Mouse (Mus musculus) urinary bladder, postnatal 4 days (tissue): ENCODE results near the gene Cngb1.
A peak's percentile ranks its signal among the peaks of the same experiment; 100 is the strongest.

Experiments
- DNase-seq, 2 experiments: peaks; one replicate each; pipeline ENCODE4 v3.0.0; 2021 to 2022; ENCODE audit warnings: low spot score in 2 of 2

Cngb1 gene

DNA sequence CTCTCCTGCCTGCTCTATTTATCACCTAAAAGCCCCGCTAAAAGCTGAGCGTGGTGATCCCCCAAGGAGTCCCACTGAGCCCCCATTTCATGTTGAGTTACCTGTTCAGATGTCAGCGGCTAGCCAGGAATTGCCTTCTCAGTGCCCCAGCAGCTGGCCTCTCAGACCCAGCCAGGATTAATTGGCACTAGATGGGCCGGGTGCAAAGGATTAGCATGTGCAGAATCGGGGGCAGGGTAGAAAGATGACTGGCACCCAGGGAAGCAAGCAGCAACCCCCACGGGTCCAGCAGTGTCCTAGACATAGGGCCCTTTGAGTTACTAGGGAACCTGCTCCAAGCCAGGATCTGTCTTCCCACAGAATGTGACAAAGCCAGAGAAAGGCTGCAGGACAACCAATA lies at the start of gene Cngb1:
Gene Cngb1, minus strand, starts transcription at position 155 of the 400 bp plus-strand sequence.
- DNase-seq, result no peak

DNA sequence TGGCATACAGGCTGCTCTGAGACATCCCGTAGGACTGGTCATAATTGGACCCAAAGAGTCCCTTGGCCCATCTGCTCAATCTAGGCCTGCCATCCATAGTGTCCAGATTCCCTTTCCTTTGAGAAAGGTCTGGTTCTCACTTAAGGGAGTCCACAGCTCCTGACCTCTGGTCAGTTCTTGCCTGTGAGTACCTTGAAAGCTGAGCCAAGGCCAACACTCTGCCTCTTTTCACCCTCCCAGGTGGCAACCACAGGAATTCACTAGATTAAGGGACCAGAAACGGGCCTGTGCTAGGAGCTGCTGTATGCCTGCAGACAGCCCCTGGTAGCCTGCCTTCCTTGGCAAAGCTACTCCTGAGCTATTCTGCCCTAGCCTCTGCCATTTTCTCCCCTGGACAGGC lies 48.2 kb upstream of the Cngb1 start:
- no peak for DNase-seq

DNA sequence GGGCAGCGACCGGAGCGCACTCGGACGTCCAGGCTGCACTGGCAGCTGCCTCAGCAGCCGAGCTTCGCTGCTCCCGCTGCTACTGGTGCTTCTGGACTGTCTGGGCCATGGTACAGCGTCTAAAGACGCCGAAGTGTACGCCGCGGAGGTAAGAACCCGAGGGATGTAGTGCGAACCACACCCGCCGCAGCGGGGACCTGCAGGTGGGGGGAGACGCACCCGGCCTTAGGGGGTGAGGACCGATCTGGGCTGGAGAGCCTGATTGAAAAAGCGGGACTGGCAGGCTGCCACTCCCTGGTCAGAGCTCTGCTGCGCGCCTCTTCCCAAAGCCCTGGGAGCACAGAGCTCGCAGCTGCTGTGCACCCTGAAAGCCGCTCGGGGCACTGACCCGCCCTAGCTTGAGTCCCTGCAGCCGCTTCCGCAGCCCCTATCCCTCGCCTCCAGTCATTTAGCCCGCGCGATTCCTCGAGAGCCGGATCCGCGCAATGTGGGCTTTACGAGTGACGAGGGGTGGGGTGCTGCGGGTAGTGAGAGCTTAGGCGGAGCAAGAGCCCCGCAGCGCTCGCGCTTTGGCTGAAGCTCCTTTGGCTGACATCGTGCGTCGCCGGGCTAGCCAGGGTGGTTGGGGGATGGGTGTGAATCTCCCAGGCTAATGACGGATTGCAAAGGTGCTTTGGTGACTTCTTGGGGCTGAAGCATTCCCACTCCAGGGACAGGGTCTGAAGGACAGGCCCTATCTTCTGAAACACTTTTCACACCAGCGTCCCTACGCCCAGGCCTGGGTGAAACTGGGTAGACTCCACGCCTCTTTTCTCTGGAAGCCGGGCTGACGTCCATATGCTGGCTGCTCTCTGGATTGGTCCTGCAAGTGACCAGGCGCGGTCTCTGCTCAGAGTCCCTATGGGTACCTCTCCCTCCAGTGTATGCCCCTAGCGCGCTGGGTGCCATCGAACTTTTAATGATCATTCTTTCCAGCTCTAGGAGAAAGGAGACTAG lies 46.8 kb upstream of the Cngb1 start:
- no peak for DNase-seq

DNA sequence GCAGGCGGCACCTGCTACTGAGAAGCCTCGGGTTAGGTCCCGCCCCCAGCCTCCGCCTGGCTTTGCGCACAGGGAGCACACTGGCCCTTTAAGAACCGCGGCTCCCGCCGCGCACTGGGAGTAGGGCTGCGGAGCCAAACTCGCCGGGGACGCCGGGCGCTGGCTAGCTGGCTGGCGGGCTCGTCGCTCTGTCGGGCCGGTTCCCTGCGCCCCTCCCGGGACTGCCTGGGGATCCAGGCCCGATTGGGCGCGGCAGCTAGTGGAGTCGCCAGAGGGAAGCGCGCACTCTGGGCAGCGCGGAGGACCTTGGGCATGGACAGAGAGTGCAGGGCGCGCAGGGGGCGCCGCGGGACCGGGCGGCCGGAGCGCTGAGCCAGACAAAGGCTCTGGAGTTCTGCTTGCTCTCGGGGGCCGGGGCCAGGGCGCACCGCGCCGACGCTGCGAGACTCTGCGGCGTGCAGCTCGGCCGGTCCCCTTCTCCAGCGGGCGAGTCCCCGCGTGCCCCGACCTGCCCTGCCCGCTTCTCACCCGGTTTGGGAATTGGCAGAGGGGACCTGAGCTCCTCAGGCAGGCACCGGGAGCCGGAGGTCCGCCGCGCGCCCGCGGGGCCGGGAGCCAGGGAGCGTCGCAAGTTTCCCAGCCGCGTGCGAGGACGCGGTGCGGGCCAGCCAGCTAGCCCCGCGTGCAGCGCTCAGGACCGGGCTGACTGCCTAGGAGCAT lies 45.9 kb upstream of the Cngb1 start, which contains the start of gene Mmp15:
Gene Mmp15, plus strand, starts transcription at position 118 of the 720 bp plus-strand sequence.
- DNase-seq, result peak; percentile 67 to 76

DNA sequence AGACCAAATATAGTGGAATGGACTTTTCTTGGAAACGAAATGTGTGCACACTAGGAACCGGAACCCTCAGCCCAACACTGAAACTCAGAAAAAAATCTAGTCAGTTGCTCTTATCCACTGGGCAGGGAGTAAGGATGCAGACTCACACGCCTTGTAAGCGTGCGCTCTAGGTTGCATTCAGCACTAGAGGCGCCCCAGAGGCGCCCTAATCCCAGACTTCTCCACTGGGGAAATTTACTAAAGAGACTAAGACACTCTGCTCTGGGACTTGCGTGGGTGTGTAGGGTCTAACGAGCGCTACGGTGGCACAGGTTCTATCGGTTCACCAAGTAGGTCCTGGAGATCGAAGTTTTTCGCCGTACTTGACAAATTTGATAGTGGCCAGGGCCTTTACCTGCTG lies 45.1 kb upstream of the Cngb1 start:
- no peak for DNase-seq

DNA sequence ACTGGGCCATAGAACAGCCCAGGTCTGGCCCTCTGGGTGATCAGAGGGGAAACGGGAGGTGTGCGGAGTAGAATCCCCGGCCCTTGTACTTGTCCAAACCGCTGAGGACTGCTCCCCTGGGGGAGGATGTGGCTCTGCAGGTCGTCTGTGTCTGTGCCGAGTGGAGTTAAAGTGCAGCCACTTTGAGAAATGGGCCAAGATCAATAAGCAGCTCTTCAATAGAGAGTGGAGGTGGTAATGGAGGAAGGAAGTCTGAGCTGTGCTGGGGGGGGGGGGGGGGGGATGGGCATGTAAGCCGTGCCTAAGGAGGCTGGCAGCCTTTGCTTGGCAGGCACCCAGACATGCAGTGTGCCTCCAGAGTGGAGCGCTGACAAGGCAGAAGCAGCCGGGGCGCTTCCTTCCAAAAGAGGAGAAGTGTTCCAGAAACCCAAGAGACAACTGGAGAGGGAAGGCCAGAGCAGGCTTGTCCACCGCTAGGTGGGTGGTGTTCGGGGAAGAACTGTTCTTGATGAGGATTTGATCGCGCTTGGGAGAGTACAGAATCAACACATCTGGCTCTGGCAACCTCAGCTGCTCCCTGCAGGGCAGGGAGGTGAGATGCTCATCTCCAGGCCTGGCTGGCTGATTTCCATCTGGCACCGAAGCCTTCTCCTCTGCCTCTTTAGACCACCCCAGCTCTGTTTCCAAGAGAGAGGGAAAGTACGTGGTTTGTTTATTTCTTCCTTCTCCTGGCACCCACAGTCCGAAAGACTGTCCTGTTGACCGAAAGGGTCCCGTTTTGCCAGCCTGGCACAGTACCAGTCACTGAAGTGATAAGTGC lies 42.6 kb upstream of the Cngb1 start:
- peak in 1 of 2 experiments; percentile 52 for DNase-seq

DNA sequence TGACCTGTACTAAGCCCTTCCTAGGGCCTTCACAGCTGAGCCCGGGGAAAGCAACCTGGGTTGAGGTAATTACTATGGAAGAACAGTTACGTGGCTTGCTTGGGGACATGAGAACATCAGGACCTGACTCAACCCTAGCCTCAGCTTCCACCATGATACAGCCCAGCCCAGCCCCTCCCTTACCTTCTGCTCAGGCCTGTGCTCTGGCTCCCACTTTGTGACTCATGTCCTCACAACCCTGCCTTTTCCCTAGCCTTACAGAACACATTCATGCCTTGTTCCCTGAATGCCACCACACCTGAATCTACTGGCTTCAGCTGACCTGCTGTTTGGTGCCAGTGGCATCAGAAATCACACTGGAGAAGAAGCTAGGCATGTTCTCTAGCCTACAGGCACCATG lies 42.0 kb upstream of the Cngb1 start:
- no peak for DNase-seq

DNA sequence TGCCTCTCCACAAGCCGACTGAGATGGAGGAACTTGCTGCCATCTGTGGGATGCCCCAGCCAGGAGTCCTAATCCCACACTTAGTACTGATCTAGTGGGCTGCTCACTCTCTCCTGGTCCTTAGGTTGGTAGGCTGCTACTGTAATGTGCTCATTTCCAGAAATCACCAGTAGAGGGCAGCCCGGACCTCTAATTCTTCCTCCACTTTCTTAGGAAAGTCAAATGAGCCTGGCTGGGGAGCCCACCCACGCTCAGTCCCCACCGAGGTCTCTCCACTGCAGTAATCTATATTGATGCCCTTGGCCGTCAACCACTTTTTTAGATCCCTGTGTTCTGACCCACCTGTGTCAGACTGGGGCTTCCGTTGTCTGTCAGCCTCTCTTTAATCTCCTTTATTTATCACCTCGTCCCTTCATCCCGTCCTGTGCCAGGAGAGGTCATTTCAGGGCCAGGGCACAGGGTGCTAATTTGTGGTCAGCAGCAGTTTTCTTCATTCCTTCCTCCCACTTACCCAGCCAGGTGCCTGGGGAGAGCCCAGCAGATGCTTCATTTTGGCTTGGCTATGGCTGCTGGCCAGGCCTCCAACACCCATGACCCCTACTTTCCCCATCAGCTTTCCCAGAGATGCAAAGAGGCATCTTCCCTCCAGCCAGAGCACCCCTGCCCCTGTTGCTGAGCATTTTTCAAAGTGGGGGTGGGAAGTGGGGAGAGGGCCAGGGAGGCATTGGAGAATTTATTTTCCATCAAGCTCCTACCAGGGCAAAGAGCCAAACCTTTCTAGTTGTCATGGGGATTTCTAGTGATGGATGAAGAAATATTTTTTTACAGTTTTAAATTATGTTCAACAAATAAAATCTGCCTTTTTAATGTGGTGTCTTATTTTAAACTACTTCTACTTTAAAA lies 40.5 kb upstream of the Cngb1 start:
- peak in 1 of 2 experiments; percentile 76 for DNase-seq

DNA sequence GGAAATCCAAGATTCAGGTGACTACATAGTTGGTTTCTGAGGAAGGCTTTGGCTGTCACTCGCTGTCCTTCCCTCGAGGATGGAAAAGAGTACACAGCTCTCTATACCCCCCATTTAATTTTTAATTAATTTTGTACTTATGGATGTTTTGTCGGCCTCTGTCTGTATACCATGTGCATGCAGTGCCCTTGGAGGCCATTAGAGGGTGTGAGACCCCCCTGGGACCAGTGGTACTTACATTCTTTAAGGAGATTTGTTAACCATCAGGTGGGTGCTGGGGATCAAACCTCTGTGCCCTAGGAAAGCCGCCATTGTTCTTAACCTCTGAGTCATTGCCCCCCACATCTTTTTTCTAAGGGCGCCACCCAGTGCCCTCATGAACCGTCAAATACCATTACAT lies 38.3 kb upstream of the Cngb1 start:
- no peak for DNase-seq

DNA sequence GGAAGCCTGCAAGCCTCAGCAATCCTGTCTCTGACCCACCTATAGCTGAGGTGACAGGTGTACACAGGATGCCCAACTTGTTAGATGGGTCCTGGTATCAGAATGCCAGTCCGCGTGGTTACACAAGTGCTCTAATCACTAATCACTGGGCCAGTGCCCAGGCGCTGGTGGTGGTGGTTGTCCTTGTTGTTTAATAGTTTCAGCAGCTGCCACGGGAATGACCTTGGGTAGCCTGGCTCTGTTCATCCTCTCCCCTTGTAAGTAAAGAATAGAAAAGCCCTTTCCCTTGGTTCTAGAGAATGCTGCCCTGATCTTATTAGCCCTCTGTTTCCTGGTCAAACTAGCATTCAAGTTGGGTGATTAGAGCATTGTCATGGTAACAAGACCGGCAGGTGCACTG lies 35.3 kb upstream of the Cngb1 start:
- no peak for DNase-seq

DNA sequence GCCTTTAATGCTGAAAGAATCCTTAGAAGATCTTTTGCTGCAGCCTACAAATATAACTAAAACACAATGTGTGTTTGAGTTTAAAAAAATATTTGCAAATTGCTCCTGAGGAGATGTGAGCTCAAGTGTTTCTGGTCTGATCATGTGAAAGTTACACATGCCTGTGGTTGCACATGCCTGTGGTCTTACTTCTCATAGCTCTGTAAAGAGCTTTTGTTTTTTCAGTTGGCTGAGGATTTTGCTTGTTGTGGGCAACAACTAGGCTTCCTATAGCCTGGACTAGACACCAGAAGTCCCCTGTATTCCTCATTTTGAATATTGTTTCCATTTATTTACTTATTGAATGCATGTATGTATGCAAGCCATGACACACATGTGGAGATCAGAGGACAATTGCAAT lies 30.0 kb upstream of the Cngb1 start:
- DNase-seq, result no peak

DNA sequence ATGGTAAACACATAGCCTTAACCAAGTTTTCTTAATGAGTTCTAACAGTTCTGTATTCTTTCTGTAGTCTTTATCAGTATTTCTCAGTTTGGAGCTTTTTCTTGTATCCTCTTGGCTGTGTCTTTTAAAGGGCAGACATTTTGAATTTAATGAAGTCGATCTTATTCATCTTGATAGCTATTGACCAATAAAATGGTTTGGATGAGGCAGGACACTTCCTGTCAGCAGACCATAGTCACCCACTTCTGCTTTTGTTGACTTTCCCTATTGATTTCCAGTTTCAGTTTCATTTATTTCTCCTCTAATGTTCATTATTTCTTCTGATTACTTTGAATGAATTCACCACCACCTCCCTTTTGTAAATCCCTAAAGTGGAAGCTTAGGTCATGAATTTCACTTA lies 29.3 kb upstream of the Cngb1 start:
- no peak for DNase-seq

DNA sequence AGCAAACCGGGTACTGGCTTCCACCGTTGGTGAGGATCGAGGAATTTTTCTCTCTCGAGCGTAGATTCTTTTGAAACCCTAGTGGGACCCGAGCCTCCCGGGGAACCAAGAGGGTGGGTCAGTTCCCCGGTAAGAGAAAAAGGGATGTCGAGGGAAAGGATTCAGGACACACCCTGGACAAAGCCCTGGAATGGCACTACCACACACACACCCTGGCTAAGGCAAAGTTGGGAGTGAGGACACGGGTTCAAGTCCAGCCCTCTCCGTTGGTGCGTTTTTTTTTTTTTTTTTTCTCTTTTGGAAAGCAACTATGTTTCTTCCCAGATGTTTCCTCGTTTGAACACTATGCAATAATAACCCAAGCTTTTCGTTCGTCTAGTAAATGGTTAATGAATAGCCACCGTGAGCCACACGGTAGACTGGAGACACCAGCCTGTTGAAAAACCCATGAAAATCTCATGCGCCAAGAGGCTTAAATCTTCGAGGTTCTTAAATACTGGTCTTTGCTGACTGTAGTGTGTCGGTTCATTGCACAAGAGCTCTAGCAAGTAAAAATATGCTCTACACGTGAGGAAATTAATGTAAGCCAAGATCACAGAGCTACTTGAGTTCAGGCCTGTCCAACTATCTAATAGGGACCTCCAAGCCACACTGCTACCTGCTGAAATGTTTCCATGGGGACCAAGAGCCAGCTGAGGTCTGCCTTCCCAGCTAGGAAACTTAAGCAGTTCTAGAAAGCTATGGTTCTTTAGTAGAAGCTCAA lies 26.2 kb upstream of the Cngb1 start:
- DNase-seq, result no peak

DNA sequence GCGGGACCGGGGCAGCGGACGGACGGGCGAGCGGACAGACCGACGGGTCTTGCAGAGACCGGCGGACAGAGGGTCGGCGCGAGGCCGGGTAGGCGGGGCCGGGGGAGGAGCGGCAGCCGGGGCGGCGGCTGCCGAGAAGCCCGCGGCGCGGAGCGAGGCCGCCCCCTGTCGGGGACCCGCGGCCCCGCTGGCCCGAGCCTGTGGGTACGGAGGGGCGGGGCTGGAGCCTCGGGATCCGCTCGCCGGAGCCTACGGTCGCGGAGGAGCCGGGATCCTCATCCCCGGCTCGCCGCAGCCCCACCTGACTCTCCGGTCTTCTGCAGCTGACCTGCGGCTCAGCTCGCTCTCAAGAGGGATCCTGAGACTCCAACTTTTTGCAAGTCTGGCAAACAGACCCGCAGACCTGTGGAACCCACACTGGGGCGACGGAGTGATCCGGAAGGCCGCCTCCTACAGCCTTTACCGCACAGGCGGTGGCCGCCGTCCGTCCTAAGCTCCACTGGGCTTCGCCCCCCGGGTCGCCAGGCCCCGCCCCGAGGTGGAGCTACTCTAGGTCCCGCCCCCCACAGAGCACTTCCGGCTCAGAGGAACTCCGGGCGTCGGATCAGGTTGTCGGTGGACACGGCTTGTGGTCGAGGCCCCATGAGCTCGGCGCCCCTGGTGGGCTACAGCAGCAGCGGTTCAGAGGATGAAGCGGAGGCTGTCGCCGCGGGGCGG lies 25.5 kb upstream of the Cngb1 start, which contains the start of the genes Zfp319 and Usb1:
Gene Zfp319, minus strand, starts transcription at position 231 of the 717 bp plus-strand sequence.
Gene Usb1, plus strand, starts transcription at position 565 of the 717 bp plus-strand sequence.
- peak; percentile 96 for DNase-seq

DNA sequence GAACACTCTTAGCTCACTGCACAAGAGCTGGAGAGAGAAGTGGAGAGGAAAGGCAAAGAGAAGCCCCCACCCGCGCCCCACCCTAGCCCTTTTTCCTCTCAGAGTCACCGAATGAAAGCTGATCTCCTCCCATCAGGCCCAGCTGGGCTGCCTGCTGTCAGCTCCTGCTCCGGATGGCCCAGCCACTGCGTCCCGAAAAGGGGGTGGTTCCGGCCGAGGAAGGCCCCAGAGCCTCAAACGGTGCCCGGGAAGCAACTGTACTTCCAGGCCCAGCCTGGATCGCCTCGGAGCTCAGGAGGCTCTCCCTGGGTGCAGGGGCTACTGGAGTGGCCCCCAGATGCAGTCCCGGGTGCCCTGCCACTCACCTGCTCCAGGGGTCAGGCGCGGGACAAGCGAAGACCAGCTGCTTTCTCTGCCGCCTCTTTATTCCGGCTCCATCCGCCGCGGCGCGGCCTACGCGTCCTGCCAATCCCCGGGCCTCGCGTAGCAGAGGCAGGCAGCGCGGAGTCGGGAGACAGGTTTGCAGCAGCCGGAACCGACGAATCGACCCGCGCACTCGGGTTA lies 24.9 kb upstream of the Cngb1 start:
- no peak for DNase-seq

DNA sequence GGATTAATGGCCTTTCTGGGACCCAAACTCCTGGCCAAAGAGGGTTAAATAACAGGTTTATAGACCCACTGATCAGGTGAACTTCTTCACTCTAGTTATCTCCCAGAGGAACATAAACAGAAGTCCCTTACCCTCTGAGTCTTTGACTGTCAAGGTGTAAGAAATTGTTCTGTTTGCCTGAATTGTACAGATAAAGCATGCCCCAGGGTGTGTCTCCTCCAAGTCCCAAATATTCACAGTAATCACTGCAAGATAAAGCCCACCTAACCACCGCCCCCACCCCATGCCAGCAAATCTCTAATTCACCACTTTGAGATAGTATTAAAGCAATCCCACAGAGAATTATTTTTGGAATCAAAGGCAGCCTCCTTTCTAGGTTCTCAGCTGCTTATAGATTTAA lies 24.0 kb upstream of the Cngb1 start:
- DNase-seq, result no peak

DNA sequence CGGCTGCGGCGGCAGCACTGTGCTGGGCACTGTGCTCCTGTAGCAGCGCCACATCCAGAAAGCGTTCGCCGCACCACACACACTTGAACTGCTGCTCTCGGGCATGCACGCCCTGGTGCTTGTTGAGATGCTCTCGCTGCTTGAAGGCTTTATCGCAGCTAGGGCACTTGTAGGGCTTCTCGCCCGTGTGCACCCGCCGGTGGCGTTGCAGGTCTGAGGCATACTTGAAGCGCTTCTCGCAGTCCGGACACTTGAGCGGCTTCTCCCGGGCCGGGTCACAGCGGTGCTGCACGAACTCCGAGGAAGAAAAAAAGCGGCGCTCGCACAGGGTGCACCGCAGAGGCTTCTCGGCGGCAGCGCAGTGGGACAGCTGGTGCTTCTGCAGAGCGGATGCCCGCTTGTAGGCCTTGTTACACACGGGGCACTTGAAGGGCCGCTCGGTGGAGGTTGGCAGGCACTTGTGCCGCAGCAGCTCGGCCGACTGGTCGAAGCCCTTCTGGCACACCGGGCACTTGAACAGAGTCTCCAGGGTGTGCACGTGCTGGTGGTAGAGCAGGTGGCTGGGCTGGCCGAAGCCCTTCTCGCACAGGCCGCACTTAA lies 21.6 kb upstream of the Cngb1 start:
- DNase-seq, result no peak

DNA sequence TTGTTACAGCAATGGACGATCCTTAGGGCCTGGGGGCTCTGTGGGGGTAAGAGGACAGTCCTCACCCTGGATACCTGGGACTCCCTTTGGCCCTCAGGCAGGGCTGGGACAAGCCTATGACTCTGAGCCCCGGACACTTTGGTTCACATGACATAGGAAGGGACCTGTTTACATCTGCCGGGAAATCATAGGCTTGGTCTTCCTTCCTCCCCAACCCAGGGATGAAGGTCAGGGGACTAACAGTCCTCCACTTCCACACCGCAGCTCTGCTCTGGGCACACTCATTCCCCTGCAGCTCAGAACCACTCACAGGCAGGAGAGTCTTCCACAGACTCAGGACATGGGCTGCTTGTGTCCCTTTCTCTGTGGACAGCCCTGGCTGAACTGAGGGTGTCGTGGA lies 20.4 kb upstream of the Cngb1 start:
- no peak for DNase-seq

DNA sequence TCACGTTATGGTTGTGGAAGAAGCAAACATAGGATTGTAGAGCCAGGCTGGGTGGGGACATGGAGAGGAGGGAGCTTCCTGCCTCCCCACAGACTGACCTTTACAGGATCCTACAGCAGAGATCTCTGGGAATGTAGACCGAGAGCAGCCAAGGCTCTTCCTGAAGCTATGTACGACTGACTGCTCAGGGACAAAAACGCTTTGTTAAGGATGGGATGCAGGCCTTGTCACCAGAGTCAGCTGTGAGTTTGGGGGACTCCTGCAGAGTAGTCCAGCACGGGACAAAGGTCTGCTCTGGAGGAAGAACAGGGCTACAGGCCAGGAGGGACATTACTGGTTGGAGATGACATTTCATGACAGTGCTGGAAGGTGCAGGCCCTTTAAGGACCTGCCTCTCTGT lies 18.3 kb upstream of the Cngb1 start:
- DNase-seq, result no peak
